Mouse (Mus musculus) lung, embryonic 15.5 days (tissue): ENCODE data around the gene Adgrf5. TPM values are rescaled to one million over a fixed set of nuclear protein-coding genes. Genes with fewer than 3 reads are reported as not detected.
"Not testable (repeated sequence)": the region's sequence is repeated elsewhere in the genome, so short reads cannot be mapped to it uniquely, and the experiment has no call there.

Source experiments
- ATAC-seq: fragments of 200-750 bp; cut with Nextera tagmentation; 2 replicates; pipeline ENCODE4 v1.8.0; 2017; ENCODE audit warnings: moderate number of reproducible peaks, borderline replicate concordance; ENCODE audit not compliant: low FRiP score, low TSS enrichment; ENCODE audit errors: extremely low read depth
- H3K27ac ChIP-seq: fragments of 300-500 bp; sonication (generic); 2 replicates; pipeline ENCODE4 v1.5.1; 2015; ENCODE audit warnings: moderate library complexity, mild to moderate bottlenecking, inconsistent platforms
- H3K27me3 ChIP-seq: fragments of 300-500 bp; sonication (generic); 2 replicates; pipeline ENCODE4 v1.6.1; 2015; ENCODE audit warnings: inconsistent platforms
- H3K36me3 ChIP-seq: fragments of 300-500 bp; sonication (generic); 2 replicates; pipeline ENCODE4 v1.6.1; 2015; ENCODE audit warnings: inconsistent platforms
- H3K4me1 ChIP-seq: fragments of 300-500 bp; sonication (generic); 2 replicates; pipeline ENCODE4 v1.6.1; 2015; ENCODE audit warnings: inconsistent platforms
- H3K4me2 ChIP-seq: fragments of 300-500 bp; sonication (generic); 2 replicates; pipeline ENCODE4 v1.6.1; 2015; ENCODE audit warnings: inconsistent platforms, mild to moderate bottlenecking, moderate library complexity
- H3K4me3 ChIP-seq: fragments of 300-500 bp; sonication (generic); 2 replicates; pipeline ENCODE4 v1.5.1; 2015; ENCODE audit warnings: mild to moderate bottlenecking, inconsistent platforms
- H3K9ac ChIP-seq: fragments of 300-500 bp; sonication (generic); 2 replicates; pipeline ENCODE4 v1.6.1; 2015; ENCODE audit warnings: inconsistent platforms
- H3K9me3 ChIP-seq: fragments of 300-500 bp; sonication (generic); 2 replicates; pipeline ENCODE4 v1.6.1; 2016; ENCODE audit warnings: inconsistent platforms
- WGBS: fragments of 180-500 bp; shearing (Covaris S2); methylation state at CpG from one replicate; pipeline ENCODE4 v1.1.7; 2015; 5-methylcytosine and 5-hydroxymethylcytosine counted together
- polyA plus RNA-seq: library from polyadenylated mRNA; unstranded; fragments of >200 nt; fragmentation: Nextera tagmentation; extraction: Ambion mirVana; gene quantifications from 2 replicates; pipeline ENCODE4 v1.2.1, GENCODE M21; 2015

Gene Adgrf5
- polyA plus RNA-seq = 19.0 and 25.0 TPM in 2 replicates

- peak within 1 kb of the TSS; percentile 79 for H3K27ac ChIP-seq
- 16% methylated on average over 16 of the region's 16 CpGs for WGBS
- peaks cover 32% of the 10 kb centered on the region for H3K4me1 ChIP-seq
- no peaks in the 10 kb centered on the region for H3K9me3 ChIP-seq
- peak within 1 kb of the TSS; percentile 50 for H3K4me2 ChIP-seq
- peak; percentile 52; the same call in 1 of the 2 replicates for ATAC-seq
- peak within 1 kb of the TSS; percentile 6; the same call in 1 of the 2 replicates for H3K9ac ChIP-seq
- peak within 1 kb of the TSS; percentile 38 for H3K4me3 ChIP-seq
- H3K36me3 ChIP-seq = no peaks in the 10 kb centered on the region
- no peaks in the 10 kb centered on the region for H3K27me3 ChIP-seq
Measured at GRCm38 (mm10) chr17:43359826-43360619, at the start of gene Adgrf5. Gene Adgrf5, plus strand, starts transcription at chr17:43360451.

- no peak for ATAC-seq
- Histone ChIP-seq H3K9me3 (no peaks in the 10 kb centered on the region), H3K4me1 (peaks cover 8% of the 10 kb centered on the region), H3K27ac (0 out of 2 replicates have a peak overlapping the region, but pooled peaks have one; percentile 2), H3K27me3 (no peaks in the 10 kb centered on the region), H3K4me2 (peak overlapping the region; percentile 65; the same call in 1 of the 2 replicates), H3K36me3 (no peaks in the 10 kb centered on the region), H3K4me3 (no peak overlapping the region), H3K9ac (no peak overlapping the region)
- WGBS = 42% methylated on average over 7 of the region's 7 CpGs
Measured at GRCm38 (mm10) chr17:43325986-43326671, 34.1 kb upstream of the Adgrf5 start.

- Histone ChIP-seq H3K36me3 (no peaks in the 10 kb centered on the region), H3K4me2 (peak overlapping the region; percentile 65), H3K4me1 (peaks cover 13% of the 10 kb centered on the region), H3K27ac (peak overlapping the region; percentile 78), H3K9ac (peak overlapping the region; percentile 20; the same call in 1 of the 2 replicates), H3K4me3 (peak overlapping the region; percentile 35), H3K27me3 (no peaks in the 10 kb centered on the region), H3K9me3 (no peaks in the 10 kb centered on the region)
- peak; percentile 78 for ATAC-seq
- 18% methylated on average over 29 of the region's 29 CpGs for WGBS
Measured at GRCm38 (mm10) chr17:43326726-43327700, 33.2 kb upstream of the Adgrf5 start.

DNA sequence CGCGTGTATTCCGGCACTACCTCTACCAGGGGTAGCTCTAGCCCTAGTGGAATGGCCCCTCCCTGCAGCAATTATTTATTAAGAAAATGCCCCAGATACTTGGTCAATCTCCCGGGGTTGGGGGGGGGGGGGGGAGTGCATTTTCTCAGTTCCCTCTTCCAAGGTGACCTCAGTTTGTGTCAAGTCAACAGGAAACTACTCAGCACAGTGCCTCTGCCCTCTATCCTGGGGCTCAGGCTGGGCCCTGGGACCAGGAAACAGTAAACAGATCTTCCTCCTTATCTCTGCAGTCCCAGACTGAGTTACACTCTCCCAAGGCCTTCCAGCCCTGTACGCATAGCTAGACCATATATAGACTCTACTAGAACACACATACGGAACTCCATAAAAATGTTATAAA is 32.4 kb upstream of the Adgrf5 start:
- no peaks in the 10 kb centered on the region for H3K27me3 ChIP-seq
- H3K9me3 ChIP-seq = no peaks in the 10 kb centered on the region
- no peaks in the 10 kb centered on the region for H3K36me3 ChIP-seq
- H3K4me2 ChIP-seq = no peak overlapping the region
- H3K4me3 ChIP-seq = no peak overlapping the region
- no peak overlapping the region for H3K9ac ChIP-seq
- H3K27ac ChIP-seq = no peak overlapping the region
- ATAC-seq = no peak
- 57% methylated on average over 6 of the region's 6 CpGs for WGBS
- H3K4me1 ChIP-seq = peaks cover 21% of the 10 kb centered on the region

DNA sequence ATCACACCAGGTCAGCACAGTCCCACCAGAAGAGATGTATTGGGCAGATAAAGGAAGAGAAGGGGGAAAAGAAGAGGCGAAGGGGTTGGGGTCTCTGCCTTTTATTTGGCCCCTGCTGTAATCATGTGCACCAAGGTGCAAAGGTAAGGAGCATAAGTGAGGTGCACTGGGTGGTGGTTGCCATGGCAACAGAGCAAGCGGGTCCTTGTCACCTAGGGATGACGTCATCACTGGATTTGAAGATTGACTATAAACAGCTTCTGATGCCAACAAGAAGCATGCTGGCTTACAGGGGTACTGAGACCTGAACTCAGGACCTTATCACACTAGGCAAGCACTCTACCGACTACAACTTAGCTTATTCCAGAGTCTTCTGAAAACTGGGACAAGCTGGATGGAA is 31.0 kb upstream of the Adgrf5 start:
- WGBS = 77% methylated on average over 4 of the region's 4 CpGs
- H3K4me2 ChIP-seq = no peak overlapping the region

GRCm38 (mm10) chr17:43329761-43330183 is 30.5 kb upstream of the Adgrf5 start:
- no peak overlapping the region for H3K27ac ChIP-seq
- H3K27me3 ChIP-seq = no peaks in the 10 kb centered on the region
- ATAC-seq = no peak
- peaks cover 23% of the 10 kb centered on the region for H3K4me1 ChIP-seq
- H3K4me2 ChIP-seq = no peak overlapping the region
- no peaks in the 10 kb centered on the region for H3K36me3 ChIP-seq
- WGBS = 62% methylated on average over 7 of the region's 7 CpGs
- no peak overlapping the region for H3K9ac ChIP-seq
- H3K4me3 ChIP-seq = no peak overlapping the region
- no peaks in the 10 kb centered on the region for H3K9me3 ChIP-seq

More for the DNA sequence above, 31.0 kb upstream of the Adgrf5 start:
- ATAC-seq = no peak
- no peak overlapping the region for H3K4me3 ChIP-seq
- no peak overlapping the region for H3K27ac ChIP-seq
- peaks cover 23% of the 10 kb centered on the region for H3K4me1 ChIP-seq
- no peak overlapping the region for H3K9ac ChIP-seq
- no peaks in the 10 kb centered on the region for H3K36me3 ChIP-seq
- no peaks in the 10 kb centered on the region for H3K27me3 ChIP-seq
- H3K9me3 ChIP-seq = no peaks in the 10 kb centered on the region

DNA sequence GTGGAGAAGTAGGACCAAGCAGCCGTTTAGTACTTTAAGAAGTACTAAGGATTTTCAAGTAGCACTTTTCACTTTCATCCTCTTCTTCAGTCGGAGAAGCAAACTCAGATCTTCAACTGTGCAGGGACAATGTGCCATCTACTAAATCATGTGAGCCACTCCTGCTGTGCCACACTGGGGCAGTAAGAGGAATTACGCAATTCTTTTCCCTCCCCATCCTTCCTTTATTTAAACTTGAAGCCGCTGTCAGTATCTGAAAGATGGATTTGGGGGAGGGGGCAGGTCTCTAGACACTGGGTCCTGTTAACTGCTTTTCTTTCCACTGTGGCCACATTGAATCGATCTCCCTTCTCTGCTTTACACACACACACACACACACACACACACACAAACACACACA is 27.6 kb upstream of the Adgrf5 start:
- Histone ChIP-seq H3K36me3 (no peaks in the 10 kb centered on the region), H3K4me2 (no peak overlapping the region; the same call in 1 of the 2 replicates), H3K4me3 (no peak overlapping the region), H3K27me3 (no peaks in the 10 kb centered on the region), H3K27ac (0 out of 2 replicates have a peak overlapping the region, but pooled peaks have one; percentile 1), H3K4me1 (peaks cover 21% of the 10 kb centered on the region), H3K9ac (no peak overlapping the region), H3K9me3 (no peaks in the 10 kb centered on the region)
- ATAC-seq = no peak
- 14% methylated on average over 5 of the region's 5 CpGs for WGBS

- no peak overlapping the region for H3K27ac ChIP-seq
- no peaks in the 10 kb centered on the region for H3K27me3 ChIP-seq
- WGBS = 36% methylated on average over 9 of the region's 9 CpGs
- no peak overlapping the region for H3K9ac ChIP-seq
- no peak overlapping the region for H3K4me2 ChIP-seq
- ATAC-seq = no peak
- H3K4me1 ChIP-seq = peaks cover 22% of the 10 kb centered on the region
- H3K9me3 ChIP-seq = no peaks in the 10 kb centered on the region
- no peaks in the 10 kb centered on the region for H3K36me3 ChIP-seq
- no peak overlapping the region for H3K4me3 ChIP-seq
Measured at GRCm38 (mm10) chr17:43334074-43334473, 26.2 kb upstream of the Adgrf5 start.

- no peak overlapping the region for H3K9ac ChIP-seq
- no peak overlapping the region for H3K27ac ChIP-seq
- no peaks in the 10 kb centered on the region for H3K9me3 ChIP-seq
- 63% methylated on average over 2 of the region's 2 CpGs for WGBS
- peaks cover 12% of the 10 kb centered on the region for H3K4me1 ChIP-seq
- no peak overlapping the region for H3K4me3 ChIP-seq
- peak; percentile 64; the same call in 1 of the 2 replicates for ATAC-seq
- no peaks in the 10 kb centered on the region for H3K36me3 ChIP-seq
- no peak overlapping the region for H3K4me2 ChIP-seq
- H3K27me3 ChIP-seq = no peaks in the 10 kb centered on the region
Measured at GRCm38 (mm10) chr17:43337643-43338042, 22.6 kb upstream of the Adgrf5 start.

DNA sequence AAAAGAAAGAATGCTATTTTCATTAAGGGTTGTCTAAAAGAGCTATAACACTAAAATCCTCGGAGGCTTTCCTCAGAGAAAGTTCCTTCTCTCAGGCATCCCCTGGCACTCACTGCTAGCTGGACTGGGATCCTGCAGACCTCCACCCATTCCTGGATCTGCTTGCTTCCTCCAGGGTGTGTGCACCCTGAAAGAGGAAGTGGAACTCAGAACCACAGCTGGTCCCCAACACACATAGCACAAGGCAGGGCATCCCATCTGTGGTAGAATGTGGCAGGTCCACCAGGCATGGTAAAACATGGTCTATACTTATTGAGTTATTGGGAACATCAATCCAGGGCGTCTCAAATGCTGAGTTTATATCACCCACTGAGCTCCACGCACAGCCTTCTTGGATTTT is 22.0 kb upstream of the Adgrf5 start:
- Histone ChIP-seq H3K27me3 (no peaks in the 10 kb centered on the region), H3K9ac (no peak overlapping the region), H3K4me1 (peaks cover 7% of the 10 kb centered on the region; the same call in 1 of the 2 replicates), H3K36me3 (no peaks in the 10 kb centered on the region), H3K4me2 (no peak overlapping the region), H3K27ac (no peak overlapping the region), H3K4me3 (no peak overlapping the region), H3K9me3 (no peaks in the 10 kb centered on the region)
- 76% methylated on average over 3 of the region's 3 CpGs for WGBS
- ATAC-seq = no peak

- ATAC-seq, H3K4me2 ChIP-seq, H3K27ac ChIP-seq, H3K4me3 ChIP-seq, H3K9ac ChIP-seq, H3K4me1 ChIP-seq, H3K9me3 ChIP-seq, H3K36me3 ChIP-seq, H3K27me3 ChIP-seq: not testable (repeated sequence)
- WGBS = 92% methylated on average over 2 of the region's 2 CpGs
Measured at GRCm38 (mm10) chr17:43346499-43346898, 13.8 kb upstream of the Adgrf5 start.
